Mouse (Mus musculus): ENCODE measurements around the gene Hspa1l.

- TF ChIP-seq CTCF (IDR thresholded peaks at IDR 0.05; ENCODE audit: low read depth), result no peak
- TF ChIP-seq EP300 (IDR thresholded peaks at IDR 0.05; ENCODE audit: low read depth), result no peak
Observed at GRCm38 (mm10) chr17:34951636-34952377, 20.7 kb upstream of the Hspa1l start.

Measured in liver, postnatal 0 days (tissue).